Mouse (Mus musculus): ENCODE measurements around the gene Sox6.

The Sox6 gene

GRCm38 (mm10) chr7:115891482-115891881 lies 147.1 kb downstream of the Sox6 start:
- DNase-seq (ENCODE audit: low read depth, low spot score): no peak

GRCm38 (mm10) chr7:115889926-115890325 lies 148.7 kb downstream of the Sox6 start:
- DNase-seq (ENCODE audit: low read depth, low spot score): no peak

- no peak for DNase-seq (ENCODE audit: low read depth, low spot score)
These were observed 150.0 kb downstream of the Sox6 start for GRCm38 (mm10) chr7:115888561-115888960.

GRCm38 (mm10) chr7:115888120-115888519 lies 150.5 kb downstream of the Sox6 start:
- no peak for DNase-seq (ENCODE audit: low read depth, low spot score)

GRCm38 (mm10) chr7:115872903-115873302 lies 165.7 kb downstream of the Sox6 start:
- DNase-seq (ENCODE audit: low read depth, low spot score): no peak

GRCm38 (mm10) chr7:115868504-115868903 lies 170.1 kb downstream of the Sox6 start:
- no peak for DNase-seq (ENCODE audit: low read depth, low spot score)

- no peak for DNase-seq (ENCODE audit: low read depth, low spot score)
These were observed 170.9 kb downstream of the Sox6 start for GRCm38 (mm10) chr7:115867518-115868270.

GRCm38 (mm10) chr7:115866698-115867500 lies 171.7 kb downstream of the Sox6 start:
- no peak for DNase-seq (ENCODE audit: low read depth, low spot score)

GRCm38 (mm10) chr7:115865979-115866697 lies 172.5 kb downstream of the Sox6 start:
- no peak for DNase-seq (ENCODE audit: low read depth, low spot score)

GRCm38 (mm10) chr7:115865231-115865630 lies 173.4 kb downstream of the Sox6 start:
- DNase-seq (ENCODE audit: low read depth, low spot score): no peak

- no peak for DNase-seq (ENCODE audit: low read depth, low spot score)
These were observed 174.2 kb downstream of the Sox6 start for GRCm38 (mm10) chr7:115864411-115864810.

GRCm38 (mm10) chr7:115859691-115860401 lies 178.8 kb downstream of the Sox6 start:
- DNase-seq (ENCODE audit: low read depth, low spot score): no peak

GRCm38 (mm10) chr7:115851131-115851530 lies 187.5 kb downstream of the Sox6 start:
- DNase-seq (ENCODE audit: low read depth, low spot score): no peak

GRCm38 (mm10) chr7:115845791-115846366 lies 192.7 kb downstream of the Sox6 start:
- no peak for DNase-seq (ENCODE audit: low read depth, low spot score)

GRCm38 (mm10) chr7:115844910-115845309 lies 193.7 kb downstream of the Sox6 start:
- DNase-seq (ENCODE audit: low read depth, low spot score): no peak

GRCm38 (mm10) chr7:115844431-115844830 lies 194.2 kb downstream of the Sox6 start:
- DNase-seq (ENCODE audit: low read depth, low spot score): no peak

GRCm38 (mm10) chr7:115842251-115842650 lies 196.3 kb downstream of the Sox6 start:
- DNase-seq (ENCODE audit: low read depth, low spot score): no peak

GRCm38 (mm10) chr7:115840613-115841012 lies 198.0 kb downstream of the Sox6 start:
- no peak for DNase-seq (ENCODE audit: low read depth, low spot score)

GRCm38 (mm10) chr7:115835005-115835404 lies 203.6 kb downstream of the Sox6 start:
- DNase-seq (ENCODE audit: low read depth, low spot score): peak; percentile 5

GRCm38 (mm10) chr7:115833701-115834100 lies 204.9 kb downstream of the Sox6 start:
- no peak for DNase-seq (ENCODE audit: low read depth, low spot score)

Data from A20 (cell line).